Mouse (Mus musculus) olfactory bulb, adult 2 months (tissue): ENCODE measurements around the gene Gda.

Experiments used
- CTCF ChIP-seq: fragments of 200-500 bp; IDR thresholded peaks from 2 replicates; pipeline ENCODE4 v1.5.1; 2012; ENCODE audit warnings: low read depth, mild to moderate bottlenecking, low read length, moderate library complexity; ENCODE audit not compliant: insufficient read depth
- POLR2A ChIP-seq: fragments of 200-500 bp; IDR thresholded peaks from 2 replicates; pipeline ENCODE4 v1.6.1; 2012; ENCODE audit warnings: mild to moderate bottlenecking, low read depth, low read length, moderate library complexity; ENCODE audit not compliant: insufficient read depth

DNA sequence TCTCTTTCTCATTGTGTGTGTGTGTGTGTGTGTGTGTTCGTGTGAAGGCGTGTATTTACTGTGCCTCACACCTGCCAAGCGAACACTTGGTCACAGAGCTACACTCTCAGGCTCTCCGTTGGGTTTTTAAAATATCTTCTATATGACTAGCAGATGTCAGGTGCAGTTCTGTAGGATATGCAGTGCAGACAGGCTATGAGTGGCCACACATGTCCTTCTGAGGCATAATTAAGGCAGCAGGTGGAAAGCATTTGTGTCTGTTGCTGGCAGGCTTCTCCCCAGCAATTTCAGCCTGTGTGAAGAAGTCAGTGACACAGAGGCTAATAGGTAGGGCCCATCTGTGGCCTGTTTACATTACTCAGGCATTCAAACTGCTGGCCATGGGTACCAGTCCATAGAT, 104.7 kb downstream of the Gda start:
- TF ChIP-seq POLR2A (no peak), CTCF (no peak)
